Mouse (Mus musculus): ENCODE data around the gene Aldh3a1.

- TF ChIP-seq CTCF (IDR thresholded peaks at IDR 0.05; ENCODE audit: low read depth) (no peak), EP300 (optimal IDR thresholded peaks at IDR 0.05) (no peak)
Measured at GRCm38 (mm10) chr11:61215936-61216335, 8.6 kb downstream of the Aldh3a1 start.
